Mouse (Mus musculus) cortical plate, adult 2 months (tissue): ENCODE measurements around the gene Zmym3.

Experiments used
- CTCF ChIP-seq: fragments of 200-500 bp; IDR thresholded peaks from 2 replicates; pipeline ENCODE4 v1.5.1; 2011; ENCODE audit warnings: mild to moderate bottlenecking, control low read depth, low read length; ENCODE audit not compliant: insufficient read depth; ENCODE audit errors: extremely low read depth
- POLR2A ChIP-seq: fragments of 200-500 bp; IDR thresholded peaks from 2 replicates; pipeline ENCODE4 v1.6.1; 2011; ENCODE audit warnings: mild to moderate bottlenecking, low read length, control low read depth; ENCODE audit not compliant: insufficient read depth; ENCODE audit errors: extremely low read depth

DNA sequence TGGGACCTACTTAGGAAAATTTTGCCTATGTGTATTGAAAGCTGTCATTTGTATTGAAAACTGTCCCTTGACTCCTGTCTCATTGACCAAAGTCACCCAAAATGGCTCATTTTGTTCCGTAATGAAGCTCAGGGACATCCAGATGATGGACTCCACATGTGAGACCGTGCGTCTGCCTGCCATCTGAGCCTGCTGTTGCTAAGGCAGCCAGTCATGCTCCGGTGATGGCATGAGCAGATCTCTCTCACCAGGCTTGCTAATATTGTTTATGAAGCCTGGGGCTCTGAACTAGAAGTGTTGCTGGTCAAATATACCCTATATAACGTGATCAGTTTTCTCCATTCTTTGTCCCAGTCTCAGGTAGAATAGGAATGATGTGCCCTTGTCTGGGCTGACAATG, 47.7 kb downstream of the Zmym3 start:
- TF ChIP-seq CTCF (no peak), POLR2A (no peak)
